Mouse (Mus musculus): Measurements from ENCODE around the gene Slc35g3.

GRCm38 (mm10) chr11:69715929-69716328 lies 45.8 kb downstream of the Slc35g3 start:
- TF ChIP-seq CTCF (IDR thresholded peaks at IDR 0.05; ENCODE audit: low read depth, low read length) (no peak), POLR2A (IDR thresholded peaks at IDR 0.05; ENCODE audit: borderline replicate concordance, low read depth, low read length) (no peak)

All from bone marrow macrophage, adult 2 months (primary cell).